Mouse (Mus musculus) kidney, adult 2 months (tissue): ENCODE results near the gene Prss16.

Experiments
- CTCF ChIP-seq: fragments of 200-500 bp; conservative IDR thresholded peaks from 2 replicates; pipeline ENCODE4 v1.5.1; 2011; ENCODE audit warnings: low read depth, mild to moderate bottlenecking, control low read depth, low read length, moderate library complexity, mixed read lengths; ENCODE audit not compliant: insufficient read depth, insufficient read length
- POLR2A ChIP-seq: fragments of 200-500 bp; IDR thresholded peaks from one replicate; pipeline ENCODE4 v1.6.1; 2011; ENCODE audit warnings: low read depth, low read length, control low read depth

DNA sequence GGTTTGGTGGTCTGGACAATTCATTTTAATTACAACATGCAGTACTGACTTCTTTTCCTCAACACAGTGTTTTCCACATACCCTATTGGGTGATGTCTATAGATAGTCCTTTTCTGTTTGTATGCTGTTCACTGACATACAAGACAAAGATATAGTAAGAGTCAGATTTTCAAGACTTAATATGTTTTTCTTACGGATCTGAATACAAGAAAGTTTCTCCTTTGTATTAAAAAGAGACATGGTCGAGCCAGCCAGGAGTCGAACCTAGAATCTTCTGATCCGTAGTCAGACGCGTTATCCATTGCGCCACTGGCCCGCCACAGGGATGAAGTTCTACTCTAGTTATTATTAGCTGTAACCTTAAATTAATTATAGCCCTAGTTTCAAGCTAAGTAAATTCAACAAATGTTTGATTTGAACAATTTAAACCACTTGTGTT is 11.4 kb upstream of the Prss16 start:
- TF ChIP-seq POLR2A (no peak), CTCF (no peak)
